Mouse (Mus musculus): ENCODE data around the gene Zcchc13. TPM values are rescaled to one million over a fixed set of nuclear protein-coding genes. Genes with fewer than 3 reads are reported as not detected.
"Not testable (repeated sequence)": the region's sequence is repeated elsewhere in the genome, so short reads cannot be mapped to it uniquely, and the experiment has no call there.

Gene Zcchc13
- total RNA-seq, 1 experiment: not detected

DNA sequence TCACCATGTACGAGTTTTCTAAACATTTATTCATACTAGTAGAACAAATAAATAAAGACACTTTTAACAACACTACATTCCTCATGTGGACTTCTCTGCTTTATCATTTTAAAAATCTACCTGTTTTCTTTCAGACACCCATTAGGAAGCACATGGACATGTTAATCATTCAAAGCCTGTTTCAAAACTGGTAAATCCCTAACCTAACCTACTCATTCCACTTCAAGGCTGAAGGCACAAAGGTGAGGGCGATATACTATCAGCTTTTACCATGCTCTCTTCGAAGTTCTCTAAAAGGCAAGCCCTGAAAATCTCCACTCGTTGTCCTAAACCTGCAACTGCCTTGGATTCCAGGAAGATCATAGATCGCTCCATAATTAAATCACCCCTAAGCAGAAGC is 8.2 kb downstream of the Zcchc13 start:
- Histone ChIP-seq H3K27ac (ENCODE audit: insufficient read depth, low read depth, low read length, poor library complexity, severe bottlenecking) (no peak overlapping the region), H3K9ac (ENCODE audit: insufficient read depth, low read depth, low read length, poor library complexity, severe bottlenecking) (no peak overlapping the region), H3K4me3 (ENCODE audit: insufficient read depth in 1 of 2, low read depth in 1 of 2, low read length in 2 of 2, poor library complexity in 1 of 2, severe bottlenecking in 1 of 2) (no peak overlapping the region), H3K36me3 (ENCODE audit: control insufficient read depth, insufficient read depth, low read length, poor library complexity, severe bottlenecking) (no peaks in the 10 kb centered on the region), H3K9me3 (ENCODE audit: control insufficient read depth, insufficient read depth, low read depth, low read length) (no peaks in the 10 kb centered on the region), H3K4me1 (ENCODE audit: control insufficient read depth in 2 of 2, insufficient read depth in 2 of 2, low read length in 2 of 2, poor library complexity in 1 of 2) (no peaks in the 10 kb centered on the region)
- in situ Hi-C loops (cut with MboI; ENCODE audit: low sequenced_read_pairs in 2 of 2, unreplicated experiment in 2 of 2): no loop called here
- TF ChIP-seq HCFC1 (IDR thresholded peaks at IDR 0.05; ENCODE audit: borderline replicate concordance, insufficient read depth, low read length): no peak
- TF ChIP-seq MAFK (IDR thresholded peaks at IDR 0.05; ENCODE audit: insufficient read depth, low read depth, low read length): no peak
- TF ChIP-seq ZNF384 (IDR thresholded peaks at IDR 0.05; ENCODE audit: low read depth, low read length): no peak
- TF ChIP-seq ZC3H11A (IDR thresholded peaks at IDR 0.05; ENCODE audit: borderline replicate concordance, low read depth, low read length): no peak
- no peak for TF ChIP-seq CHD2 (IDR thresholded peaks at IDR 0.05; ENCODE audit: low read depth, low read length)
- DNase-seq (ENCODE audit: low read depth, low spot score): no peak

DNA sequence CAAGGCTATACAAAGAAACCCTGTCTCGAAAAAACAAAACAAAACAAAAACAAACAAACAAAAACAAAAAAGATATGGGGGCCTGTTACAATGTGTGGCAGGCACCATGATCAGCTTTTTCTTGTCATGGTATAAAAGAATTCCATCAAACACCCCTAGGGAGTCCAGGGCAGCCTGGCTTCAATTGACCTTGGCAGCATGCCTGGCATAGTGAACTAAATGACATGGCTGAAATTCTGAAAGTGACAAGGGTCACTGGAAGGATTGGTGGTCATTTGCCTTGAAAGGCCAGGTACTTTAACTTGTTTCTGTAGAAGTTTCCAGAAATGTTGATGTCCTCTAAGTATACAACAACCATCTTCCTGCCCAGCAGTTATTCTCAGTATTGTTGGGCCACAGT is 13.9 kb downstream of the Zcchc13 start:
- DNase-seq (ENCODE audit: low read depth, low spot score): no peak
- in situ Hi-C loops (cut with MboI; ENCODE audit: low sequenced_read_pairs in 2 of 2, unreplicated experiment in 2 of 2): no loop called here
- TF ChIP-seq MAFK (IDR thresholded peaks at IDR 0.05; ENCODE audit: insufficient read depth, low read depth, low read length): no peak
- TF ChIP-seq ZC3H11A (IDR thresholded peaks at IDR 0.05; ENCODE audit: borderline replicate concordance, low read depth, low read length): no peak
- TF ChIP-seq CHD2 (IDR thresholded peaks at IDR 0.05; ENCODE audit: low read depth, low read length): no peak
- TF ChIP-seq HCFC1 (IDR thresholded peaks at IDR 0.05; ENCODE audit: borderline replicate concordance, insufficient read depth, low read length): no peak
- TF ChIP-seq ZNF384 (IDR thresholded peaks at IDR 0.05; ENCODE audit: low read depth, low read length): no peak
- H3K36me3 ChIP-seq (ENCODE audit: control insufficient read depth, insufficient read depth, low read length, poor library complexity, severe bottlenecking): no peaks in the 10 kb centered on the region
- H3K27ac ChIP-seq (ENCODE audit: insufficient read depth, low read depth, low read length, poor library complexity, severe bottlenecking): no peak overlapping the region
- no peak overlapping the region for H3K9ac ChIP-seq (ENCODE audit: insufficient read depth, low read depth, low read length, poor library complexity, severe bottlenecking)
- H3K9me3 ChIP-seq (ENCODE audit: control insufficient read depth, insufficient read depth, low read depth, low read length): no peaks in the 10 kb centered on the region
- no peaks in the 10 kb centered on the region for H3K4me1 ChIP-seq (ENCODE audit: control insufficient read depth in 2 of 2, insufficient read depth in 2 of 2, low read length in 2 of 2, poor library complexity in 1 of 2)
- no peak overlapping the region for H3K4me3 ChIP-seq (ENCODE audit: insufficient read depth in 1 of 2, low read depth in 1 of 2, low read length in 2 of 2, poor library complexity in 1 of 2, severe bottlenecking in 1 of 2)

DNA sequence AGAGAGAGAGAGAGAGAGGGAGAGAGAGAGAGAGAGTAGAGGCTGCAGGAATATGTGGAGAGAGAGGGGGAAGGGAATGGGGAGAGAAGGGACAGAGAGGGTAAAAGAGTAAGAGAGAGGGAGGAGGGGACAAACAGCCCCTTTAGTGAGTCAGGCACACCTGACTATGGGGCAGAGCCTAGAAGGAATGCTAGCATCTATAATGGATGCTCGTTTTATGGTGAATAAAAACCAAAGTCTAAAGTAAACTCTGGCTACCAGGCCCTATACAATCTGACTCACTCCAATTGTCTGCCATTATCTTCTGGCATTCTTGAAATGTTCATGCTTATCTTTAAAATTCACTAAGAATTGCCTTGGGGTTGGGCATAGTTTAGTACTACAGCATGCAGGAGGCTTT is 21.7 kb downstream of the Zcchc13 start:
- Histone ChIP-seq H3K9ac (ENCODE audit: insufficient read depth, low read depth, low read length, poor library complexity, severe bottlenecking) (no peak overlapping the region), H3K4me1 (ENCODE audit: control insufficient read depth in 2 of 2, insufficient read depth in 2 of 2, low read length in 2 of 2, poor library complexity in 1 of 2) (no peaks in the 10 kb centered on the region), H3K9me3 (ENCODE audit: control insufficient read depth, insufficient read depth, low read depth, low read length) (no peaks in the 10 kb centered on the region), H3K36me3 (ENCODE audit: control insufficient read depth, insufficient read depth, low read length, poor library complexity, severe bottlenecking) (no peaks in the 10 kb centered on the region), H3K27ac (ENCODE audit: insufficient read depth, low read depth, low read length, poor library complexity, severe bottlenecking) (no peak overlapping the region), H3K4me3 (ENCODE audit: insufficient read depth in 1 of 2, low read depth in 1 of 2, low read length in 2 of 2, poor library complexity in 1 of 2, severe bottlenecking in 1 of 2) (no peak overlapping the region)
- in situ Hi-C loops (cut with MboI; ENCODE audit: low sequenced_read_pairs in 2 of 2, unreplicated experiment in 2 of 2): no loop called here
- no peak for DNase-seq (ENCODE audit: low read depth, low spot score)
- TF ChIP-seq ZC3H11A (IDR thresholded peaks at IDR 0.05; ENCODE audit: borderline replicate concordance, low read depth, low read length) (no peak), HCFC1 (IDR thresholded peaks at IDR 0.05; ENCODE audit: borderline replicate concordance, insufficient read depth, low read length) (no peak), ZNF384 (IDR thresholded peaks at IDR 0.05; ENCODE audit: low read depth, low read length) (no peak), CHD2 (IDR thresholded peaks at IDR 0.05; ENCODE audit: low read depth, low read length) (no peak), MAFK (IDR thresholded peaks at IDR 0.05; ENCODE audit: insufficient read depth, low read depth, low read length) (no peak)

DNA sequence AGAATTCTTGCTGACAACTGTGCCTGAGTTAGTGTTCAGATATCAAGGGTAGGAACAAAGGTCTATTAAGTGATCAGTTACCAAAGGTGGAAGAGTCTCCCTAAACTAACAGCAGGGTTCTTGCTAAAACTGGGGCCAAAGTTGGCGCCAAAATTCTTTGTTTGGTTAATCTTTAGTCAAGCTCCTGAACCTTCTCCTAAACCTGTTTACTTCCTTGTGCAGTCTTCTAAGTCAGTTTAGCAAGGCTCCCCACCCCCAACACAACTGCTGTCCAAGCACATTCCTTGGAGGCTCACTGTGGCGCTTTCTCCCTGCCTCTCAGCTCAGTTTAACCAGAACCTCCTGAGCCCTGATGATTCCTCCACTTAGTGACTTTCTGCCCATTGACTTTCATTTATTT is 22.6 kb downstream of the Zcchc13 start:
- Histone ChIP-seq H3K4me3 (ENCODE audit: insufficient read depth in 1 of 2, low read depth in 1 of 2, low read length in 2 of 2, poor library complexity in 1 of 2, severe bottlenecking in 1 of 2) (no peak overlapping the region), H3K9me3 (ENCODE audit: control insufficient read depth, insufficient read depth, low read depth, low read length) (no peaks in the 10 kb centered on the region), H3K36me3 (ENCODE audit: control insufficient read depth, insufficient read depth, low read length, poor library complexity, severe bottlenecking) (no peaks in the 10 kb centered on the region), H3K27ac (ENCODE audit: insufficient read depth, low read depth, low read length, poor library complexity, severe bottlenecking) (no peak overlapping the region), H3K9ac (ENCODE audit: insufficient read depth, low read depth, low read length, poor library complexity, severe bottlenecking) (no peak overlapping the region), H3K4me1 (ENCODE audit: control insufficient read depth in 2 of 2, insufficient read depth in 2 of 2, low read length in 2 of 2, poor library complexity in 1 of 2) (no peaks in the 10 kb centered on the region)
- DNase-seq (ENCODE audit: low read depth, low spot score): no peak
- TF ChIP-seq HCFC1 (IDR thresholded peaks at IDR 0.05; ENCODE audit: borderline replicate concordance, insufficient read depth, low read length) (no peak), ZC3H11A (IDR thresholded peaks at IDR 0.05; ENCODE audit: borderline replicate concordance, low read depth, low read length) (no peak), MAFK (IDR thresholded peaks at IDR 0.05; ENCODE audit: insufficient read depth, low read depth, low read length) (peak; percentile 54; the same call in 1 of the 2 replicates)
- in situ Hi-C loops (cut with MboI; ENCODE audit: low sequenced_read_pairs in 2 of 2, unreplicated experiment in 2 of 2): no loop called here

DNA sequence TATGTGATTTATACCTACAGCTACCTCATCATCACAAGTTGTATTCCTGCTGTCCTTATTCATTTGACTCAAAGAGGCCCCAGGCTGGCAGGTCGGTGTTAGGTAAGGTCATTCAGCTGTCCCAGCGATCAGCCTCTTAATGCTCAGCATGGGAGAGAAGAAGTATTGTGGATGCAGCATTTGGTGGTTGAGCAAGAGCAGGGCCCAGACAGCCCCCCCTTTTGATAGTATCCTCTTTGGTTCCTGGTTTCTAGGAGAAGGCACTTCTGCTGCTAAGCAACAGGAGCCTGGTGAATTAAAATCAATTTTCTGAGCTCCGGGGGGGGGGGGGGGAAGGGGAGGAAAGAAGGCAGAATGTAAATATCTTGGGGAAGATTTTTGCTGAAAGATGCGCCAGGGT is 28.6 kb downstream of the Zcchc13 start:
- Histone ChIP-seq H3K4me1 (ENCODE audit: control insufficient read depth in 2 of 2, insufficient read depth in 2 of 2, low read length in 2 of 2, poor library complexity in 1 of 2) (no peaks in the 10 kb centered on the region), H3K9me3 (ENCODE audit: control insufficient read depth, insufficient read depth, low read depth, low read length) (no peaks in the 10 kb centered on the region), H3K36me3 (ENCODE audit: control insufficient read depth, insufficient read depth, low read length, poor library complexity, severe bottlenecking) (no peaks in the 10 kb centered on the region), H3K4me3 (ENCODE audit: insufficient read depth in 1 of 2, low read depth in 1 of 2, low read length in 2 of 2, poor library complexity in 1 of 2, severe bottlenecking in 1 of 2) (no peak overlapping the region), H3K27ac (ENCODE audit: insufficient read depth, low read depth, low read length, poor library complexity, severe bottlenecking) (no peak overlapping the region), H3K9ac (ENCODE audit: insufficient read depth, low read depth, low read length, poor library complexity, severe bottlenecking) (no peak overlapping the region)
- in situ Hi-C loops (cut with MboI; ENCODE audit: low sequenced_read_pairs in 2 of 2, unreplicated experiment in 2 of 2): no loop called here
- no peak for TF ChIP-seq CHD2 (IDR thresholded peaks at IDR 0.05; ENCODE audit: low read depth, low read length)
- no peak for DNase-seq (ENCODE audit: low read depth, low spot score)

DNA sequence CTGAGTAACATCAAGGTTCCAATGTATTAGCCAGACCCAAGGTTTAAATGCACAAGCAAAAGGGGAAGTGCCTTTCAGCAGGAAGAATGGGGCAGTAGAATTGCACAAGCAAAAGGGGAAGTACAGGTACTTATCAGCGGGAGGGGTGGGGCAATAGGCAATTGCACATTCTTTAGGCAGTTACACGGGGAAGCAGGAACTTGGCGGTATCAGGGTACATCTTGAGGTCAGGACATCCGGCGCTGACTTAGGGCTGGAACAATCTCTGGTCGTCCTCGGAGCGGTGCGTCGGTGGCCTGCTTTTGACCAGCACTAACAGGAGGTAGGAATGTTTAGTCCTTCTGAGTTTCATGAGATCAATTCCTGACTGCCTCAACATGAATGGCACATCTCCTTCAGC is 34.1 kb downstream of the Zcchc13 start:
- DNase-seq (ENCODE audit: low read depth, low spot score); H3K9me3 ChIP-seq (ENCODE audit: control insufficient read depth, insufficient read depth, low read depth, low read length); H3K36me3 ChIP-seq (ENCODE audit: control insufficient read depth, insufficient read depth, low read length, poor library complexity, severe bottlenecking); H3K9ac ChIP-seq (ENCODE audit: insufficient read depth, low read depth, low read length, poor library complexity, severe bottlenecking); H3K4me1 ChIP-seq (ENCODE audit: control insufficient read depth in 2 of 2, insufficient read depth in 2 of 2, low read length in 2 of 2, poor library complexity in 1 of 2); H3K4me3 ChIP-seq (ENCODE audit: insufficient read depth in 1 of 2, low read depth in 1 of 2, low read length in 2 of 2, poor library complexity in 1 of 2, severe bottlenecking in 1 of 2); in situ Hi-C loops (cut with MboI; ENCODE audit: low sequenced_read_pairs in 2 of 2, unreplicated experiment in 2 of 2); H3K27ac ChIP-seq (ENCODE audit: insufficient read depth, low read depth, low read length, poor library complexity, severe bottlenecking): not testable (repeated sequence)

All from ES-E14 (cell line).